Mouse (Mus musculus): ENCODE results near the gene Sorbs1.

Gene Sorbs1

DNA sequence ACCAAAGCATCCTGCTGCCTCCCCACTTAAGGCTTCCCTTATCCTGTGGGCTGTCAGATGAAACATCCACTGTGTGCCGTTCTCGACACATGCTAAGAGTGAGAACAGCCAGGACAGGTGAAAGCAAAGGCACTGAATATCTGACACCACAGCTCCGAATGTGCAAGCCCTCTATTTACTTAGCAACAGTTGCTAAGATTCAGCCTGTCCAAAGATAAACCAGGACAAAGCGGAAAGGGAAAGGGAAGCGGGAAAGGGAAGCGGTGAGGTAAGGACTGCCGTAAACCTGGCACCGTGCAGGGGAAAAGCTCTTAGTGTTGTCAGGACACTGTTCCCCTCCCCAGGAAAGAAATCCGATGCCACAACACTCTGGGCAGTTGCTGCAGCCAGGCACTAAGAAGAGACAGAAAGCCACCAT, 75.9 kb downstream of the Sorbs1 start:
- DNase-seq (ENCODE audit: extremely low spot score, low spot score): no peak

DNA sequence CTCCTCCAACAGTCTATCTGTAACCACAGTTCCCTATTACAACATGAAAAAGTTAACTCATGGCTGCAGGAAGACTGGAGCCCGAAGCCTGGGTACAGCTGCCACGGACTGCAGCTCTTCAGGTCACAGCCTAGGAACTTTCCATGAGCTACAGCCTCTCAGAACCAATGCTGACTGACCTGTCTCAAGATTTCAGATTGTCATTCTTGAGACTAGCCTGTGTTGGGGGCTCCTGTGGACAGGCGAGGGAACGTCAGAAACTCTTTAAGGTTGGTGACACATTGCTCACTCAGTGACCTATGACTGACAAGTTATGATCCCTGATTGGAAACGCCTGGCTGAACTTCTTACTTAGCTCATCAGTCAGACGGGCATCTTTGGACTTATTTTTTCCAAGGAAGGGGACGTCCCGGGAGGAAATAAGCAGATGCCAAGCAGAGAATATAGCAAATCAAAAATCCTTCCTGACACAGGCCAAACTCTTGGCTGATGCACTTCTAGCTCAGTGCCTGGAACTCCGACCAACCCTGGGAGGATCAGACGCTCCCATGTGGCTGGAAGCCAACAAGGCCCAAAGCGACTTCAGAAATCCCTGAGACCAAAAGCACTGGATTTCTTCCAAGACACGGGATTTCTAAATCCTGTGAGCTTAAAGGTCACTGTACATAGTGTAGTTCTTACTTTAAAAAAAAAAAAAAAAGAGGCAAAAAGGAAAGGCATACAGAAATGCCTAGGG, 76.9 kb downstream of the Sorbs1 start:
- no peak for DNase-seq (ENCODE audit: extremely low spot score, low spot score)

DNA sequence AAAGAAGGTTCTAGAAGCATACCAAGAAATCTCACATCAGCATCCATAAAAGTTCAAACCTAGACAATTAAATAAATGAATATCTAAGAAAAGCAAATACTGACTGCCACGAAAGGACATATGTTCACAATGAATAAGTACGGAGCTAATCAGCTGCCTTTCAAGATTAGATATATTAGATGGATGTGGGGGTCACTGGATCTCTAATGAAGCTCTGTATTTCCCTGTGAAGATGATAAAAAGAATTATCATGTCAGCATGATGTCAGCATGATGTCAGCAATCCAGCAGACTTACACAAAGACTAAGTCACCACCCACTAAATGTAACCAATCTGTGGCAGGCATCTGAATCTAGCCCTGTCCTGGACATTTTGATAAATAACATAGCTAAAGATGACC, 77.8 kb downstream of the Sorbs1 start:
- DNase-seq (ENCODE audit: extremely low spot score, low spot score): no peak

DNA sequence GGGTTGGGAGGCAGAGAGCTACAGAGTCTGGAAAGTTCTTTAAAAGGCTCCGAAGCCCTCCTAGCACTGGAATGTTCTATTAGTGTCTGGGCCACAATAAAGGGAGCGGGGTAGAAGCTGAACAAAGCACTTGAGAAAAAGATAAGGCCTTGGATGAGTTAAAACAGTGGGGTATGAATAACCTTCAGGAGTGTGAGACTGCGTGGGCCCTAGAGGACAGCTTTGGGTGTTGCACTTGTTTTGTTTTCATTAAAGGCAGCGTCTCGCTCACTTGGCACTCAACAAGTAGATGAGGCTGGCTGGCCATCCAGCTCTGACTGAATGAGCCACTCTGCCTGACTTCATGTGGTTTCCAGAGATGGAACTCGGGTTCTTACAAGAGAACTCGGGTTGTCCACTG, 78.5 kb downstream of the Sorbs1 start:
- DNase-seq (ENCODE audit: extremely low spot score, low spot score): no peak

DNA sequence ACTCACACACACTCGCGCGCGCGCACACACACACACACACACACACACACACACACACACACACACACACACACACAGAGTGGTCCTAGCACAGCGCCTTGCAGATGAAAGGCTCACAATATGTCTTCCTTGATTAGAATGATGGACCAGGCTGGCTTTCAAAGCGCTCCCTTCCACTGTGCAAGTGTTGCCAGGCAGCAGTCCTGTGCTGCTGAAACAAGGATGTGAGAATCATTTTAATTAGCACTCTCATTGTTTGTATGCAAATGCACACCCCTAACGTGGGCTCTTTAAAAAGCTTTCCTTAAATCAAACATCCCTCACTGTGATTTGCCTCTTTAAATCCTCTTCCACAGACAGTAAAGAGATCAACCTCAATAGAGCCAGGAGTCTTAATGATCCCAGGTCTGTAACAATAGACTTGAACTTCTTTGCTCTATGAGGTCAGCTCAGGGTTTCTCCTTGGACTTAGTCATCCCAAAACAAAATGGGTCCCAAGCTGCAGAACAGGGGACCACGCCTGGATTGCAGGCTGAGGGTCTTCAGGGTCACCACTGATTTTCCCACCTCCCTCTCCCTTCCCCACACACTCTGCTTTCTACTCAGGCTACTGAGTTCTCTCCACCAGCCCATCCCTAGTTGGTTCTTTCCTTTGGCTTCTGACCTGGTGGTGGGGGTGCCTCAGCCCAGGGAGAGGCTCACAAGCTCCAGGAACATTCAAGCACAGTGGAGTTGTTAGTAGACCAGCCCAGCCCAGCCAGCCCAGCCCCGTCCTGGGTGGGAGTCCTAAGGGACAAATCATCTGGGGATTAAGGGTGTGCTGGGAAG, 79.3 kb downstream of the Sorbs1 start:
- no peak for DNase-seq (ENCODE audit: extremely low spot score, low spot score)

DNA sequence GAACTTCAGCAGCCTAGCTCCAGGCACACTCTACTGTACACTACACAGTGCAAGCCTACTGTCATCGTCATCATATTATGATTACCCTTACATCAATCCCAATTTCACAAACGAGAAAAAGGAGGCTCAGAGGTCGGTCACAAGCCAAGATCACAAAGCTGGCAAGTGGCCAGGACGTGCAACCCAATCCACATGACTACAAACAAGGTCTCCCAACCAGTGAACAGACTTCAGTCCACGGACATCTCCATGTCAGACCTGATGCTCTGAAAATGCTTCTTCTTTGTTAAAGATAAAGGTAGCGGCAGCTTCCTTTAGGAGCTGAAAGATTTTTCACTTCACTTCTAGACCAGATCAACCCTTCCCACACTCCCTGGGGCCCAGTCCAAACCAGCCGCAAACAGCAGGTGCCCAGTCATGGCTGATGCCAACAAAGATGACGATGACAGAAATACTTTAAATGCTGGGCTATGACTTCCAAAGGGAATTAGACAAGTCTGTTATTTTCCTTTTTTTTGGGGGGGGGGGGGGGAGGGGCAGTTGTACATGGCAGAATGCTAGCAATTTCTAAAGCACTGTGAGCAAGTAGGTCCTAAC, 80.2 kb downstream of the Sorbs1 start:
- no peak for DNase-seq (ENCODE audit: extremely low spot score, low spot score)

DNA sequence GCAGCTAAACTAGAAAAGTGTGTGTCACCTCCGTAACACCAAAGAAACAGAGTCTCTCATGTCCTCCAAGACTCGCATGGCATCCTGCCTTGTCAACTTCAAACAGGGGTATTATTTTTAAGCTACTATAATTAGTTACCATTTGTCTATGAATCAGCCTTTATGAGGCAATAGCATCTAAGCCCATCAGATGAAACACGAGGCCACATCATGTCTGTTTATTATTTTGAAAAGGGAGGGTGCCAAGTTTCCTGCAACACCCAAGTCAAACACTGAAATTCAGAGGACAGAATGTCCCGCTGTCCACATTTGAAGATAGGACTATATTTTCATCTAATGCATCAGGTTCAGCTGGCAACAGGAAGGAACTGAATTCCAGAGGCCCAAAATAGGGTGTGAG, 81.6 kb downstream of the Sorbs1 start:
- no peak for DNase-seq (ENCODE audit: extremely low spot score, low spot score)

DNA sequence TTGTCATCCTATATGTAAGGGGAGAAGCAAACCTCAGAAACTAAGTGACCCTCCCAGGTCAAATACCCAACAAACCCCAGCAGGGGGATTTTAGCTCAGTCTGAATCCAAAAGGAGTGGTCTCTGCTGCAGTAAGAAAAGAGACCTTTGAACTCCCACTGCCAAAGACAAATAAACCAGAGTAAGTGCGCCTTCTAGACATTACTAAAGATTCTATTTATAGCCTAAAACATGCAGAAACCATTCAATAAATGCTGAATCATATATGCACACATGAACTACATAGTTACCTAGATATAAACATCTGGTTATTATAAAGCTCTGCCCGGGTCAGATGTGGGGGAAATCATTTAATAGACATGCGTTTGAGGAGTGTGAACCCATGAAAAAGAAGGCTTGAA, 84.0 kb downstream of the Sorbs1 start:
- DNase-seq (ENCODE audit: extremely low spot score, low spot score): no peak

DNA sequence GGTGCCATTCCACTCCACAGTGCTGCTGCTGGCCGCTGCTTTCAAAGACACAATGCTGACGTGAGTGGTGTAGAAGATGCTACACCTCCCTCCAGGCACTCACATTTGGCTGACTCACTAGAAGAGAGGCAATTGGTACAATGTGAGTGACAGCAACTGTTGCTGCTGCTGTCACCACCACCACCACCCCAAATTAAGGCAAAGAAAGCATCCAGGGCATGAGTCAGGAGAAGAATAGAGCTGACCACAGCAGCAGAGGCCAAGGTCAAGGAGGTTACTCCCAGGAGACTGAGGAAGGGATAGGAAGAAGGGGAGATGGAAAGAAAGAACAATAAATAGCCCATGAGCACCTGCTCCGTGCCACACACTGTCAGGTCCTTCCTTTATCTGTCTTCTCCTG, 84.4 kb downstream of the Sorbs1 start:
- no peak for DNase-seq (ENCODE audit: extremely low spot score, low spot score)

DNA sequence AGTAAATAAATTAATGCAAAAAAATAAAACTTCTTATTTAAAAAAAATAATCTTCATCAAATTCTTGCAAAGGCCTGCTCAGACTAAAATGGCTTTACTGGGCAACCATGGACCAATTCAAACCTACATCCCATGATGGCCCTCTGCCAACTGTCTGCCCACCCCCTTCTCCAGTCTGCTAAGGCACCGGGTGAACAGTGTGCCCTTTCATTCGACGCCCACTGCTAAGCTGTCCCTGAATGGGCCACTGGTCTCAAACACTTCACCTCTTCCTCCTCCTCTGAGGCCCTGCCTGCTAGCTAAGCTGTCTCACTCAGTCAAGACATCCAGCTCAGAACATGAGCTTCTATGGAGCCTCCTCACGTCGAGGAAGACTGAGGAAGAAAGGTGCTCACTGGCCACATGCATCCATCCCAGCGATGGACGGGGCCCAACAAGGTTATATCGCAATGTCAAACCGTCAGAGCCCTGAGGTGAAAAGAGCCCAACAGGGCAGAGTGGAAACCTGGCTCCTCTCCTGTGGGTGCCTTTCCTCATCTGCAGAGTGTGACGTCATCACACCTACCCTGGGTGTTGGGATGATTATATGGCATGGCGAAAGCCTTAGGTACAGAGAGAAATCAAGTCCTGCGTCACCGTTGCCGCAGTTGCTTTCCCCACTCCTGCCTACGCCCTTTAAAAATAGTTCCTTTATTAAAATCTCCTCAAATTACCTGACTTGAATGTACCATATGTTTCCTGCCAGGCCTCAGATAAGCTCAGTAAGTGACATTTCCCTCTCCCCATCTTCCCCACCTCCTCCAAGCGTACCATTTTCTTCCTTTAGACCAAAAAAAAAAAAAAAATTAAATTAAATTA, 87.2 kb downstream of the Sorbs1 start:
- no peak for DNase-seq (ENCODE audit: extremely low spot score, low spot score)

DNA sequence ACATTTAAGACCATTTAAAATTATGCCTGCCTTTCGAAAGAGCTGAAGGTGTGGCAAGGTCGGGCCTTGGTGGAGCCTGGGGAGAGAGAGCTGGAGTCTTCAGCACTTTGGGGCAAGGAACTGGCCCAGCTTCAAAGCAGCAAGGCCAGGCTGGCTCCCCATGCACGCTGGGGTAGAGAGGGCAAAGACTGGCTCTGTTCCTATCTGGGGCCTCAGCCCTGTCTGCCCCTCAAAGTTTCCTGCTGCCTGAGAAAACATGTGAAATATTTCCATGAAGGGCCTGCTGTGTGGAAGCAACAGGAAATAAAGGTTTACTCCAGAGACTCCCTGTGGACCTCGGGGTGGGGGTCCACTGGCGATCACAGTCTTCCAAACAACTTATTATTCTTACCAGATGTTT, 88.3 kb downstream of the Sorbs1 start:
- DNase-seq (ENCODE audit: extremely low spot score, low spot score): no peak

DNA sequence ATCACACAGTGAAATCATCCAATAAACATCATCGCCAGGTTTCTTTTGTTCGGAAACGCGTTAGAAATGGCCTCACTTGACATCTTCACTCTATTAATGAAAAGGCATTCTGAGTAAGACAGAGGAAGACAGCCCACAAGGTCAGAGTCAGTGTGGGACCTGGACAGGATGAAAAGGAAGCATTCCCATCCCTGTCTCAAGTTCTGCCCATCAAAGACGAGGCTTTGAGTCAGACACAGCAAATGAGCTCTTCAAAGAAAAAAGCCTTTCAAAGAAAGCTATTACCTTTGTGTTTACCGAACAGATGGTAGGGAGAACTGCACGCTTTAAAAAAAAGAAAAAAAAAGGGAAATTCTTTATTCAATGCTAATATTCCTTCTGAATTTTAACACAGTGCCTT, 92.5 kb downstream of the Sorbs1 start:
- no peak for DNase-seq (ENCODE audit: extremely low spot score, low spot score)

DNA sequence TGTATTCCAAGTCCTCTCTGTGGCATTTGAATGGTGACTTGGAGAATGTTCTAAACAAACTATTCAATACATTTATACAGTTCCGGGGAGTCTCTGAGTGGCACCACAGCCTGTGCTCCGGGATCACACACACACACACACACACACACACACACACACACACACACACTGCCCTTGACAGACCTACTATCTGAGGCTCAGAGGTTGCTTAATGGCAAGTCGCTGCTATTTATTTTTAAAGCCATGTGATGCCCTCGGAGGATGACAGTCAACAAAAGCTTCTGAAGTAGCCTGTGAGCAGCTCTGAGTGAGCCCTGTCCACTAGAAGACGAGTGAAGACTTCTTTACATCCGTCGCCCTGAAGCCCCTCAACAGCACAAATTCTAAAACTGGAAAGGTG, 94.3 kb downstream of the Sorbs1 start:
- DNase-seq (ENCODE audit: extremely low spot score, low spot score): no peak

DNA sequence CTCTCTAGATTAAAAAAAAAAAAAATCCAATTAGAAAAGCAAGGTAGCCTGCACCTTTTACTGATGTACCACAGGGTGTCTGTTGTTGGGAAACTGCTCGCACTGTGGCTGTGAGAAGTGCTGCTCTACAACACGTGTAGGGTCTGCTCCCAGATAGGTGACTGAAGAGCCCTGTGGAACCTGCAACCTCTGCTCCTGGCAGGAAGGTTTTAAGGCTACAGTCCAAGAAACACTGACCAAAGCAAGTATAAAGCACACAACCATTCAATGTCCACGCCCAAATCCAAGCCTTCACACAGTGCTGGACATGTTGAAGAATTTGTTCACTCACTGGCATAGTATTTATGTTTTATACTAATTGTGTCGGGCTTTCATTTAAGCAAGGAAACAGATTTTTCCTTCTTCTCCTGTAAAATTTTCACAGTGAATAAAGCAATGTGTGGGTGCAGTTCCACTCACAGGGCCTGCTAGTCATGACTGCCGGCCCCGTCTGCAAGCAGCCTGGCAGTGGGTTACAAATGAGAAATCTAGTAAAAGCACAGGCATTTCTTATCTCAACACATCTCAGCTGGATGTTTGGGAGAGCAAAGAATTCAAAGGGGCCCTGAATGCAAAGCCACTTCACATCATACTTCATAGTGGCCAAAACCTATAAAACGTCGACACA, 96.3 kb downstream of the Sorbs1 start:
- no peak for DNase-seq (ENCODE audit: extremely low spot score, low spot score)

DNA sequence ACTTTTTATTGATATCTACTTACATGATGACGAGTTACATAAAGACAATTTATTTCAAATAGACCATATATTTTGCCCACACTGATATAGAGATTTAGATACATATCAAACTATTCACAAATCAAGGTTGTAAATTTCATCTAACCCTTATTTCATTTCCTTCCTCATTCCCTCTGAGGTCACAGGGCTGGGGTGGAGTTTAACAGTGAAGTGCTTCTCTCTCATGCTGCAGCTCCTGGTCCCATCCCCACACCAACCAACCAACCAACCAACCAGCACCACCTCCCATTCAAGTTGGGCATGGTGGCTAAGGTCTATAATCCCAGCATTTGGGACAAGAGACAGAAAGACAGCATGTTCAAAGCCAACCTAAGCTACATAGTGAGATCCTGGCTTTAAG, 97.9 kb downstream of the Sorbs1 start:
- no peak for DNase-seq (ENCODE audit: extremely low spot score, low spot score)

DNA sequence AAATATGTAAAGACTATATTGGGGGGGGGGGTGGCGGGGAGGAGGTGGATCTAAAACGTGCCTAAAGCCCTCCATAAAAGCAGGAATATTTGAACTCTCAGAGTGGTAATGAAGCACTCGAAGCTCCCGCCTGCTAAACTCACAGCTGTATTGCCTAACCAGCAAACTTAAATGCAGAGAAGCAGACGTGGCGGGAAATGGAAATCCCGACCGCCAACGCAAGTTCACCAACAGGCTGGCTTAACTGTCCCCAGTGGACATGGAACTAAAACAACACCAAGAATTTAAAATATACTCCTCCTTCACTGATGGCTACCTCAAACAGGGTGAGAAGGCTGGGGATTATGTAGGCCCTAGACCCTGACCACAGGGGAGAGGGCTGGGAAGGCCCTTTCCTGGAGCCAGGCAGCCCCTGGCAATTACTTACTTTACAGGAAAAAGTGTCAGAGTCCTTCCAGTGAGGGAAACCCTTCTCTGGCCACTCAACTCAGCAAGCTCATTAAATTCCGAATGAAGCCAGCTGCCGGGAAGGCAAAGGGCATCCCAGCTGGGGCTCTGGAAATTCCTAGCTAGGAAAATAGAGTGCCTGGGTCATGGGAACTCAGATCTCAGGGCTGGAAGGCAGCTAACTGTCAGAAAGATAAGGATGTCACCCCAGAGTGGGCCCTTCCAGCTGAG, 98.6 kb downstream of the Sorbs1 start:
- peak; percentile 42 for DNase-seq (ENCODE audit: extremely low spot score, low spot score)

DNA sequence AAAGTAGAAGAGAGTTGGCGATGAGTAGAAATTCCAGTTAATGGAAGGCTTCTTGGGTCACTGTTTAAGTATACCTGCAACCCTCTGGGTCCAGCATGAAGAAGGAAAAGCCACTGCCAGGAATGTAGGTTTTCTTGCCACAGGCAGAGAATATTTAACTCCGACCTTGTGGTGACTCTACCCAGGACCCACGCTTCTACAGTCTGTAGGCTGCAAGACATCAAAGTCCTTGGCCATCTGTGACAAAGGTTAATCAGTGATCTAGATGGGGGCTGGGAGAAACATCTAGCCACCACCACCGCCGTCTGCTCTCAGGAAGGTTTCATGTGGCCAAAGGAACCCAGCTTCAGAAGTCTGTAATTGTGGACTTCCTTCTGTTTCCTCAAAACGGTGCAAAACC, 99.2 kb downstream of the Sorbs1 start:
- DNase-seq (ENCODE audit: extremely low spot score, low spot score): no peak

DNA sequence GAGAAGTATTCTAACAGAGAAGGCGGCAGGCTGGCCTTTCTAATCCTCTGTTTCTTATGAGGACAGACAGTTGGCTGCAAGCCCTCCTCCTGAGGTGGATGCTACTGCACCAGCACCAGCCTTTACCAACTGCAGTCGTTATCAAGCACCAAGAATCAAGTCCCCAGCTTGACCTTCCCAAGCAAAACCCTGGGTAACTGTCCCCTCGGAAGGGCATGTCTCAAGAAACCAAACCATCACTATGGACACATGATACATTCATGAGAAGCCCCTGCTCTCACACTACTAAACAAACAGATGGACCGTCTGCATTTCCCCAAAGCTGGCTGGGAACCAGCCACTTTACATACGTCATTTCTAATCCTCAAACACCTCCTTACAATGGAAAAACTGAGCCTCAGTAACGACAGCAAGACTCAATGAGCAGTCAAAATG, 102.2 kb downstream of the Sorbs1 start:
- no peak for DNase-seq (ENCODE audit: extremely low spot score, low spot score)

DNA sequence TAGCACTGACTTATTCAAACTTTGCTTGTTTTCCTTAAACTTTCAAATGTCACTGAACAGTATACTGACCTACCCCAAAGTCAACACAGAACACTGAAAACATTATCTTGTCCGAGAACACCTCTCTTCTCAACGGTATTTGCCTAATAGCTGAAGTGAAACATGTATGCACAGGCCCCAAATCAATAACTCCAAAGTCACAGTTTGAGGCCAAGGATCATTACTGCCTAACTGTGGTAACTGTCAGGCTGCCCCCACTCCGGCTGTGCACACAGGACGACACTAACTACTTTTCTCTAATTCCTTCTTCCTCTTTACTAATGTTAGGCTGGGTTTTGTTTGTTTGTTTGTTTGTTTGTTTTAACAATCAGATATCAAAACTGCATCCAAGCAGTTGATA, 103.1 kb downstream of the Sorbs1 start:
- no peak for DNase-seq (ENCODE audit: extremely low spot score, low spot score)

DNA sequence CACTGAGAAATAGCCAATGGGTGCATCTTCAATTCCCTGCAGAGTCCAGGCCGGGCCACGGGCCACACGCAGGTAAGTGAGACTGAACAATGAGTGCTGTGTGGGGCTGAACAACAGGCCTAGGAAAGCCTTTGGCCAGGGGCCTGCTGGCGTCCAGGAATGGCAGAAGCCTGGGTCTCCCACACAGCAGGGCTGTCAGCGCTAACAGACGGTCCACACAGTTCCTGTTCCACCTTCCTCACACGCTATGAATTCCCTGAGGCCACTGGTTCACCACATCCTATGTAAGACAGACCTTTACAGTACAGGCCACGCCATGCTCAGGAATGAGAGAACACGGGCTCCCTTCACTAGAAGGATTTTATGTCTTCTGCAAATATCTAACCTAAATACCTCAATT, 103.5 kb downstream of the Sorbs1 start:
- no peak for DNase-seq (ENCODE audit: extremely low spot score, low spot score)
